Mouse (Mus musculus) neutrophil, adult 5-6 weeks (primary cell): ENCODE measurements around the gene Smpdl3b. TPM values are rescaled to one million over a fixed set of nuclear protein-coding genes. Genes with fewer than 3 reads are reported as not detected.
"Not testable (repeated sequence)": the region's sequence is repeated elsewhere in the genome, so short reads cannot be mapped to it uniquely, and the experiment has no call there.

Experiments
- ATAC-seq: fragments of 151-379, 151-347 bp; 2 replicates; pipeline ENCODE4 v1.8.0; 2017; ENCODE audit warnings: mild to moderate bottlenecking, moderate TSS enrichment; ENCODE audit not compliant: insufficient number of reproducible peaks, poor library complexity, low FRiP score, severe bottlenecking; ENCODE audit errors: extremely low read depth
- total RNA-seq: library from RNA; stranded (forward); fragments of 200-1000 nt; gene quantifications from 2 replicates; pipeline ENCODE4 v1.2.3, GENCODE M21; 2017

Smpdl3b gene
- total RNA-seq, 1 experiment from 2014 or later: 2.6 TPM

DNA sequence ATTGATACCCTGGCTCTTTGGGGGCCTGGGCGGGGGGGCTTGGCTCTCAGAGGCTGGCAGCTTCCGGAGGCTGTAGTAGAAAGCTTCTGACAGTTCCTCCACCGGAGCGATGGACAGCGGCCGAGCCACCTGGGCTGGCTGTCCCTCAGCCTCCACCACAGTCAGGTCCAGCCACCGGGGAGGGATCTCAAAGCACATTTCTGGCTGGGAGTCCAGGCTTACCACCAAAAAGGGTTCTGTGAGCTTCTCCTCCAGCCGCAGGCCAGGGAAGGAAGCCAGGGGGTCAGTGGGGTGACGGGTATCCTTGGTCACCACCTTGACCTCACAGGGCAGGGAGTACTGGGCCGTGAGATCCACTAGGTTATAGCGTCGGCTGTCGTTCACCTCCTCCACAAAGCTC, 28.2 kb upstream of the Smpdl3b start:
- no peak for ATAC-seq

DNA sequence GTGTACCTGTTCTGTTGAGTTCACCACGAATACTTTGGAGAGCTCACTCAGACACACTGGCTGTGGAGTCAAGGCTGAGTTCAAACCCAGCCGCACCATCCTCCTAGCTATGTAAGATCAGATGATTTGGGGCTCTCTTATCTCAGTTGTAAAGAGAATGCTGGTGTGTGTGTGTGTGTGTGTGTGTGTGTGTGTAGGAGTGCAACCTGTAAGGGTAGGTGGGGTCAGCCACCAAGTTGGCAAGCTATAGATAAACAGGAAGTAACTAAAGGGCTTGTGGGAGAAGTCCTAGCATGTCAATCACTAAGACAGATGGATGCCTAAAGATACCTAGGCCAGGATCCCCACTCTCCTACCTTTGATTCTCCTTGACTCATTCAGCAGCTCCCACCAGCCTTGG, 26.7 kb upstream of the Smpdl3b start:
- ATAC-seq: no peak

DNA sequence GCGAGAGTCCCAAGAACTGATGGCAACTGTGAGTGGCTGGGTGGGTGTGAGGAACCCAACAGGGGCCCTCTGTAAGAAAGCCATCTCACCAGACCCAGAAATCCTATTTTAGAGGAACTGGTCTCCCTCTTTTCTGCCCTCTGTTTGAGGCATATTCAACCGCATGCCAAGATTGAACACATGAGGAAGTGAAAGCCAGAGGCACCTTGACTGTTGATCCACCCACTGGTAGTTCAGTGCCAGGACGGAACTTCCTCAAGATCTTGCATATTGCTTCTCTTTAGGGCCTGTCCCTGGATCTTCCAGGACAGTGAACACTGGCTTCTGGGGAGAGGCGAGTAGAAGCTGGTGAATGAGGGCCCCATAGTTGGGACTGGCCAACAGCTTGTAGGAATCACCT, 23.2 kb upstream of the Smpdl3b start:
- peak; percentile 51 for ATAC-seq

DNA sequence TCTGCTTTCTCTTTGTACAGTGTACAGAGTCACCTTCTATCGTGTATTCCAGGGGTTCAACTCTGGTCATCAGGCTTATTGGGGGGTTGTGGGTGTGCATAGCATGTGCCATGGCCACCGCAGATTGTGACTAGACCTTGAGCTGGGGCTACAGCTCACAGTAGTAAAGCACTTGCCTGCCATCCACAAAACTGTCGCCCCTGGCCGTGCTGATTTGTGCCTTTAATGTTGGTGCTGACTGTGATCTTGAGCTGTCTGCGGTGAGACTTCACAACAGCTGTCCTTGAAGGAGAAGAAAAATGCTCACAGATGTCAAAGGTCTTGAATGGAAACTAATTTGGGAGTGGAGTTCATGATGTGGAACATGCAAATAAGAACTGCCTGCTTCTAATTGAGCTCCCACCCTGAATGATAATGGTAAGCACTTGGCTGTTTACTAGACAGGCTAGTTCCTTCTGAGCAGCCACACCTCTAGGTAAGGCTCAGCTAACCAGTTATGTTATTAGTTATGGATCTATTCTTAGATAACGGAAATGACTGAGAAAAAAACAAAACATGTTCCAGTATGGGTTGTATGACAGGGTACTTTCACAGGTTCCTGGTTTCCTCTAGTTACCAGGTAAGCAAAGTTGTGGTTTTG, 21.6 kb upstream of the Smpdl3b start:
- ATAC-seq: peak; percentile 44

DNA sequence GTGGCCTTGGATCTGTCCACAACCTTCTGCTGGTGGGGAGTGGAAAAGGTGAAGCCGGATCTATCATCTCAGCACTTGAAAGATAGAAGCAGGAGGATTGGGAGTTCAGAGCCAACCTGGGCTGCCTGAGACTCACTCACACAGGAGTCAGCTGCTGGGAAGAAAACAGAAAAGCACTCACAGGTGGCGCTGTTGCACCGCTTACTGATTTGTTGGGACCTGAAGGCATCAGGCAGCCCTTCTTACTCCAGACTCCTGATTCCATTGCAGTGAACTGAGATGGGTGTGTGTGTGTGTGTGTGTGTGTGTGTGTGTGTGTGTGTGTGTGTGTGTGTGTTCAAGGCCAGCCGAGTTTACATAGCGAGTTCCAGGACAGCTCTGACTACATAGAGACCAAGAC, 19.7 kb upstream of the Smpdl3b start:
- peak; percentile 40 for ATAC-seq

DNA sequence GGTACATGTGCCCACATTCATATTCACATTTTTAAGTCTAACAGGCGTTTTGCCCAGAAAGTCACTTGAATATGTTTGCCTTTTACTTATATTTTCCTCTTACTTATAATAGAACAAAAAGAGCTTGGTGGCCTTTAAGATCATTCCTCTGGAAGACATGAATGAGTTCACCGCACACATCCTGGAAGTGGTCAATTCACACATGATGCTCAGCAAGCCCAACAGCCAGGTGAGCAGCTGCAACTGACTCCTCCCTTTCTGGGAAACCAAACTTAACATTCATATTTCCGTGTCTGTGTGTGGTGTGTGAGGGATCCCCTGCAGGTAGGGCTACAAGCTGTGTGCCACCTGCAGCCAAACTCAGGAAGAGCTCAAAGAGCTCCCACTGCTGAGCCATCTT, 17.9 kb upstream of the Smpdl3b start:
- no peak for ATAC-seq

DNA sequence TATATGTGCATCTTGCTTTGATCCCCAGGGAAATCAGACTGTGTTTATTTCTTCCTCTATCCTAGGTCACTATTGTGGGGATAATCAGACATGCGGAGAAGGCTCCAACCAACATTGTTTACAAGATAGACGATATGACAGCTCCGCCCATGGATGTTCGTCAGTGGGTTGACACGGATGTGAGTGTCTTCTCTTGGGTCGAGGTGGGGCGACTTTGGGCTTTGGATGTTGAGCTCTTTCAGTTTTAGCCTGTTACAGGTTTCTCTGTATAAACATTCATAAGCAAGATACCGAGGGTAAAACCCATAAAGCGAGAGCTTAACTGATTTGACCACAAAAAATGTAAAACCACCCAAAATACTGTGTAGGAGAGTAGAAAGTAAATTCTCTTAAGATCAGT, 14.7 kb upstream of the Smpdl3b start:
- no peak for ATAC-seq

DNA sequence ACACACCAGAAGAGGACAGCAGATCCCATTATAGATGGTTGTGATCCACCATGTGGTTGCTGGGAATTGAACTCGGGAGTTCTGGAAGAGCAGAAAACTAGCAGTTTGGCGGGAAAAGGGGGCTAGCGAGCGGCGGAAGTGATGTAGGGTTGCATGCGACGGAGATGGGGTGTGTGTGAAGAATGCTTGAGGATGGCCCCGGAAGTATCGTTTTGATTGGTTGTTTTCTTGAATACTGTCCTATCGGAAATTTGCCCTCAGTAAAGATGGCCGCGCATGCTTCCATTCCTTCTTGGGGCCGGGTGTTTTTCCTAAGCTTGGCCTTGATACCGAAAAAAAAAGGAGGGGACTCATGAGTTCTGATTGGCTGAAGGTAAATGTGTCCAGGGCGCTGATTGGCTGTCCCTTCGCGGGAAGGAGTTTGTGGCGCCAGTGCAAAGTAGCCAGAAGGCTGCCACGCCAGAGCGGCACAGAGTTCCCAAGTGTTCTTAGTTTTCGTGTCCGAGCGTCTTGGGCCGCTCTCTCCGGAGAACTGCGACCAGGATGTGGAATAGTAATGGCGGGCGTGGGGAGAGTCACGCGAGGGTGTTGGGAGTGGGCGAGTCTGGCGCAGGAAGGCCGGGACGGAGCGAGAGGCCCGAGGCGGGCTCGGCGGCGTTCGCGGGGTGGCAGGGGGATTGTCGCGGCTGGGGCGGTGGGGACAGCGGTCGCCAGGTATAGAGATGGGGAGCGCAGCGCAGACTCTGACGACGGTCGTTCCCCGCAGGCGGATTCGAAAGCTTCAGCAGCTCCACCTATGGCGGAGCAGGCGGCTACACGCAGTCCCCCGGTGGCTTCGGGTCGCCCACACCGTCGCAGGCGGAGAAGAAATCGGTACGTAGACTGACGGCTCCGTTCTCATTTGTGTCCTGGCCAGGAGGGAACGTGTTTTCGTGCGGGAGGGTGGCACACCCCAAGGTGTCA, 11.1 kb upstream of the Smpdl3b start, which contains the start of gene Rpa2:
Gene Rpa2 (plus strand): TSS at position 419 of the 963 bp plus-strand sequence.
- ATAC-seq: peak; percentile 96

DNA sequence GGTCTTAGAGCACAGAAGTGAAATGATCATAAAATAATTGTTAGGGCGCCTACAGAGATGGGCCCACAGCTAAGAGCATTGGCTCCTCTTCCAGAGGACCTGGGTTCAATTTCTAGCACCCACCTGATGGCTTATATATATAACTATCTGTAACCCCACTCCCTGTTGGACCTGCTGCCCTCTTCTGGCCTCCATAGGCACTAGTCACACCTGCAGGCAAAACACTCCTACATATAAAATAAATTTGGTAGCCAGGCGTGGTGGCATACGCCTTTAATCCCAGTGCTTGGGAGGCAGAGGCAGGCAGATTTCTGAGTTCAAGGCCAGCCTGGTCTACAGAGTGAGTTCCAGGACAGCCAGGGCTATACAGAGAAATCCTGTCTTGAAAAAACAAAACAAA, 6.1 kb upstream of the Smpdl3b start:
- ATAC-seq: not testable (repeated sequence)

DNA sequence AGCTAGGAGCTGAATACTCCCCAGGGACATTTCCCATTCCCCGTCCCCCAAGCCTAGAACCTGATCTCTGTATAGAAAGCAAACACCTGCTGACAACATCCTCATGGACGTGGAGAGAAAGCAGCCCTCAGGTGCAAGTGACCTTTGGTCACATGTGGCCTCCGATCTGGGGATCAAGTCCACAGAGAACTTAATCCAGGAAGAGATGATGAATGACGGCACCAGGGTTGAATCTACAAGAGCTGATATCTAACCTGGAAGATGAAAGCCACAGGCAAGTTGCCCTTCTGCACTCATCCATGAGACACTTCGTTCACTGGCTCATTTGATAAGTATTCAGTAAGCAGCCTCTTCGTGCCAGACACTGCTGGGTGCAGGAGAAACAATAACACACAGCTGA, 5.5 kb upstream of the Smpdl3b start:
- no peak for ATAC-seq

DNA sequence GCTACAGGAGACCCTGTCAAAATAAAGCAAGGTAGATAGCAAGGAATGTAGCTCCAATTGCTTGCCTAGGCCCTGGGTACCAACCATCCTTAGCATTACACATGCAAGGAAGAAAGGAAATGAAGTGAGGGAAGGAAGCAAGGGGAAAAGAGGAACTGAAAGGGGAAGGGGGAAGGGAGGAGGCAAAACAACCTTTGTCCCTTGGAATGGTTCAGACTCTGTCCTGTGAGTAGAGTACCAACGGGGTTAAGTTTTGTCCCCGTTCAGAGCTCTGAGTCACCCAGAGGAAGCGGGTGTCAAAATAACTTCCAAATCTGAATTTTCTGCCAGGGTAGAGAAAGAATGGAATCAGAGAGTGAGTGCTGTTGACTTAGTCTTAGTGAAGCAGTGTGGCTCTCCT, 3.2 kb upstream of the Smpdl3b start:
- no peak for ATAC-seq

DNA sequence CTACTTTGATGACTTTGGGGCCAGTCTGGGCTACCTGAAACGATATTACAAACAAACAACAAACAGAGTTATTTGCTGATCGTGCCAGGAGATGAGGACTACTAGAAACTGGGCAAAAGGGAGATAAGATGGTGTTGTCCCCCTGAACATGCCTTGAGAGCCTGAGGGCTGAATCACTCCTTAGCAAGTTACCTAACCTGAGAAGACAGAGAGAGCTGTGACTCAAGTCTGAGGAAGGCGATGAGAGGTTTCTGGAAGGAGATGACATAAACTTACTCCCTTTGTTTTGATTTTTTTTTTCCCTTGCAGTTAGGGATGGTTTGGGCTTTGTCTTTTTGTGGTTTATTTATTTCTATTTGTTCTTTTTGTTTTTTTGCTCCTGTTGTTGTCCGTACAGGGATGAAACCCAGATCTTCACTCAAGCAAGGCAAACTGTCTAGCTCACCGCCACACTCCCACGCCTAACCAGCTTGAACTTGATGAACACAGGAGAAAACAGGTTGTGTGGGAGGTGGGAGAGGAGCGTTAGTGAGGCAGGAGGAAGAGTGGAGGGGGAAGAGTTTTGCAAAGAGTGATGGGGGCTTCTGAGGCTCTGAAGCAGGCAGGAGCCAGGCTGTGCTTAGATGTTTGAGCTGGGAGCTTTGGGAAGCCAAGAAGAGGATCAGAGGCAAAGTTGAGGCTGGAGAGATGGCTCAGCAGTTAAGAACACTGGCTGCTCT, 740 bp upstream of the Smpdl3b start:
- no peak for ATAC-seq

DNA sequence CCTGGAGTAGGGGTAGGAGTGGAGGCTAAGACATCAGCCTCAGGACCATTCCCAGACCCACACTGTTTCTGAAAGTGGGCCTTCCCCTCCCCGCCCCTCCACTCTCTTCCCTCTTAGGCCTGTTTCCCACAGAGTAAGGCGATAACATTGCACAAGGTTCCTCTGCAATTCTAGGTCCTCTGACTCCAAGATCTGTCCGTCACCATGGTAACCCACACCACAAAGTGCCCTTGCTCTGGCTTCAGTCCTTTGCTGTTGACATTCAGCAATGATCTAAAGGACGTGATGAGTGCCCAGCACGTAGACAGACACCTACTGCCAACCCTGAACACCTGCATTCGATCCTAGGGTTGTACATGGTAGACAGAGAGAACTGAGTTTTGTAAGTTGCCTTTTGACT, 4.1 kb downstream of the Smpdl3b start:
- ATAC-seq: 0 out of 2 replicates have a peak, but pooled peaks have one; percentile 21

DNA sequence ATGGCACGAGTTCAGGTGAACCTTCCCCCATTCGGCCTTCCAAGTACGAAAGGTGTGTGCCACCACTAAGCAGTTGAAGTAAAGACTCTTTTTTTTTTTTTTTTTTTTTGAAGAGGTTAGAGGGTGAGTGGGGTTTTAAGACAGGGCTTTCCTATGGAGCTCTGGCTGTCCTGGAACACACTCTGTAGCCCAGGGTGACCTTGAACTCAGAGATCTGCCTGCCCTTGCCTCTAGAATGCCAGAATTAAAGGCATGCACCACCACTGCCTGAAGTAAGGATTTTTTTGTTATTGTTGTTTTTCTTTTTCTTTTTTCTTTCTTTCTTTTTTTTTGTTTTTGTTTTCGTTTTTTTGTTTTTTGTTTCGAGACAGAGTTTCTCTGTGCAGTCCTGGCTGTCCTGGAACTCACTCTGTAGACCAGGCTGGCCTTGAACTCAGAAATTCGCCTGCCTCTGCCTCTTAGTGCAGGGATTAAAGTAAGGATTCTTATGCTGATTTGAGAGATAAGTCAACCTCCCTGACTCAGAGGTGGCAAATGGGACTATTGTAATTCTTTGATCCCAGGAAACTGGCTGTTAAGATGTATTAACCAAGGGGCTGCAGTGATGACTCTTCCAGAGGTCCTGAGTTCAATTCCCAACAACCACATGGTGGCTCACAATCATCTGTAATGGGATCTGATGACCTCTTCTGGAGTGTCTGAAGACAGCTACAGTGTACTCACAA, 7.6 kb downstream of the Smpdl3b start:
- no peak for ATAC-seq

DNA sequence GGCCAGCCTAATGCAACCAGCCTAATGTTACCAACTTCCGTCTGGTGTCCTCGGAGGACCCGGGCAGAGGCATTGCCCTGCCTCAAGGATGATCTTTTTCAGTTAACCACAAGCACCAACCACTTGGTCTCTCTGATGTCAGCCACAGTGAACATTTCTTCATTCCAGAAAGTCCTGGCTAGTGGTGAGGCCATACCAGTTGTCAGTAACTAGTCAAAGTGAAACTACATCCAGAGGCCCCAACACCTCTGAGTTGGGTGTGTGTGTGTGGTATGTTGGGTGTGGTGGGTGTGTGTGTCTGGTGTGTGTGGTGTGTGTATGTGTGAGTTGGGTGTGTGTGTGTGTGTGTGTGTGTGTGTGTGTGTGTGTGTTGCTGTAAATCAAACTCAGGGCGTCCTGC, 8.3 kb downstream of the Smpdl3b start:
- ATAC-seq: no peak; the same call in 1 of the 2 replicates

DNA sequence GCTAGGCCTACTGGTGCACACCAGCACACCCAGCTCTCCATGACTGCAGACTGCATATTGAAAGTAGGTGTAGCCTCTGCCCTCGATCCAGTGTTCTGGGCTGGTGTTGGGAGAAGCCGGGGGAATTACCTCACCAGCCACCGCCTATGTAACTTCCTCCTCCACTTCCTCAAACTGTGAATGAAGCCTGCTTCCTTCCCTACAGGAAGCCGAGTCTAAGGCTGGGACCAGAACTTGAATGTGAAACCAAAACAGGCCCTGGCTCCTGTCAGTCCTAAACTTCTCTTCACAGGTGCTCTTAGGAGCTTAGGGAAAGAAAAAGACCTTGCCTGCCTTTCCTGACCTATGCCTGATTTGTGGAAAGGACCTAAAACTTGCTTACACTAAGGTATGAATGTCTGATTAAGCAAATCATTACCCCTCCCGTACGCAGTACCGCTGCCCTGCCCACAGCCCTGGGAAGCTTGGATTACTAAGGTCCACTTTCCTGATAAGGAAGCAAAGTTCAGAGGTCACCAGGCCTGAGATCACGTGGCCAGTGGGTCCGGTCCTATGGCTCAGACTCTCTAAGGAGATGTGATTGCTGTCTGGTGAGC, 9.3 kb downstream of the Smpdl3b start:
- ATAC-seq: peak; percentile 86

DNA sequence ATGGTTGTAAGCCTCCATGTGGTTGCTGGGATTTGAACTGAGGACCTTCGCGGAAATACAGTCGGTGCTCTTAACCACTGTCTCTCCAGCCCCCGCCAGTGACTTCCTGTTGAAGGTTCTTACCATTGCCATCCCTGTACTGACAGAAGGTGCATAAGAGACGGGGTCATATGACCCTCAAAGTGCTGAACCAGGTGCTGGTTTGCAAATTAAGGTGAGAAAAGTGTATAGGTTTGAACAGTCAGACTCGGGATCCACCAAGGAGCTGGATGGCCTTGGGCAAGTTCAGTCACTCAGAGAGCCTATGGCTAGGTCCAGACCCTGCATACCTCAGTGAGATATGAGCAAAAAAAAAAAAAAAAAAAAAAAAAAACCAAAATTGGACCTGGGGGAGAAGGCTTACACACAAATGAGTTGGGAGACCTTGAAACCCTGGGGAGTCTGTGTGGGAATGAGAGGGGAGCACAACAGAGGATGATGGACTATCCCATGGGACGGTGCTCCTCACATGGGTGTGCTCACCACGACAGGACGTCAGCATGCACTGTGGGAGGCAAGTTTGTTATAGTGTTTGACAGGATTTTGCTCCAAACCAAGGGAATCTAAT, 10.0 kb downstream of the Smpdl3b start:
- no peak for ATAC-seq
